Mouse (Mus musculus) ES-E14 (cell line): Measurements from ENCODE around the gene BC004004.

Source experiments
- CHD2 ChIP-seq: IDR thresholded peaks from 2 replicates; pipeline ENCODE4 v1.6.1; 2014; ENCODE audit warnings: mild to moderate bottlenecking, low read depth, low read length, inconsistent platforms
- HCFC1 ChIP-seq: IDR thresholded peaks from 2 replicates; pipeline ENCODE4 v1.6.1; 2012; ENCODE audit warnings: low read length, inconsistent platforms, borderline replicate concordance; ENCODE audit not compliant: insufficient read depth
- MAFK ChIP-seq: IDR thresholded peaks from 2 replicates; pipeline ENCODE4 v1.6.1; 2014; ENCODE audit warnings: mild to moderate bottlenecking, low read depth, low read length, inconsistent platforms; ENCODE audit not compliant: insufficient read depth
- ZC3H11A ChIP-seq: IDR thresholded peaks from 2 replicates; pipeline ENCODE4 v1.6.1; 2012; ENCODE audit warnings: low read depth, mild to moderate bottlenecking, inconsistent platforms, low read length, borderline replicate concordance
- ZNF384 ChIP-seq: IDR thresholded peaks from 2 replicates; pipeline ENCODE4 v1.6.1; 2012; ENCODE audit warnings: low read depth, low read length, inconsistent platforms

DNA sequence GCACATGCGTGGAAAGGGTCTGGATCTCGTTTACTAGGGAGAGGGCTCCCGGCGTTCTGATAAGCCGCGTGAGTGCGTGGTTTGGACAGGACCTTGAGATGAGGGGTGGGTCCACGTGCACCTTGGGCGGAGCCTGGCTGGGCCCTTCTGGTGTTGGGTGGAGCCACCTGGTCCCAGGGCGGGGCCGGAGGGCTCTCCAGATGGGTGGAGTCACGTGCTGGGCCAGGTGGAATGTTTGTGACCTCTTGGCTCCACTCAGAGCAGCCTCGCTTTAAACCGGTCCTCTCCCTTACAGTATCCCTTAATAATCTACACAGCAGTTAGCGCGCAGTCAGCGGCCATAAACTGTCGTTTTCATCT is 54.0 kb downstream of the BC004004 start:
- TF ChIP-seq ZC3H11A: no peak
- TF ChIP-seq ZNF384: no peak
- no peak for TF ChIP-seq HCFC1
- no peak for TF ChIP-seq MAFK
- no peak for TF ChIP-seq CHD2
